Mouse (Mus musculus) ES-E14 (cell line): ENCODE results near the gene Ift172. TPM values are rescaled to one million over a fixed set of nuclear protein-coding genes. Genes with fewer than 3 reads are reported as not detected.
A peak's percentile ranks its signal among the peaks of the same experiment; 100 is the strongest.

Experiments used
- DNase-seq: peaks from one replicate; pipeline ENCODE4 v3.0.0-alpha.2; 2013; ENCODE audit warnings: low read depth, low spot score
- H3K27ac ChIP-seq: 2 replicates; pipeline ENCODE4 v1.5.1; 2012; ENCODE audit warnings: low read depth, mild to moderate bottlenecking, low read length, moderate library complexity, mixed read lengths; ENCODE audit not compliant: poor library complexity, insufficient read depth, severe bottlenecking
- H3K36me3 ChIP-seq: 2 replicates; pipeline ENCODE4 v1.6.1; 2012; ENCODE audit warnings: mild to moderate bottlenecking, low read length, moderate library complexity, mixed read lengths; ENCODE audit not compliant: control insufficient read depth, poor library complexity, insufficient read depth, severe bottlenecking
- H3K4me1 ChIP-seq, 2 experiments: fragments of 150-350 bp in 1 of 2; sonication (generic) in 1 of 2; 2 replicates each; pipeline ENCODE4 v1.6.1; 2012; ENCODE audit warnings: low read length in 2 of 2, mild to moderate bottlenecking in 1 of 2, mixed read lengths in 1 of 2; ENCODE audit not compliant: control insufficient read depth in 2 of 2, insufficient read depth in 2 of 2, poor library complexity in 1 of 2
- H3K4me3 ChIP-seq, 2 experiments: fragments of 150-350 bp in 1 of 2; sonication (generic) in 1 of 2; 2 replicates each; pipeline ENCODE4 v1.5.1; 2012; ENCODE audit warnings: low read length in 2 of 2, low read depth in 1 of 2, mild to moderate bottlenecking in 1 of 2, mixed read lengths in 1 of 2; ENCODE audit not compliant: insufficient read depth in 1 of 2, poor library complexity in 1 of 2, severe bottlenecking in 1 of 2
- H3K9ac ChIP-seq: 2 replicates; pipeline ENCODE4 v1.6.1; 2012; ENCODE audit warnings: low read depth, mild to moderate bottlenecking, low read length, mixed read lengths; ENCODE audit not compliant: poor library complexity, insufficient read depth, severe bottlenecking
- H3K9me3 ChIP-seq: fragments of 150-350 bp; sonication (generic); 2 replicates; pipeline ENCODE4 v1.6.1; 2012; ENCODE audit warnings: low read depth, mild to moderate bottlenecking, low read length; ENCODE audit not compliant: control insufficient read depth, insufficient read depth
- CHD2 ChIP-seq: IDR thresholded peaks from 2 replicates; pipeline ENCODE4 v1.6.1; 2014; ENCODE audit warnings: mild to moderate bottlenecking, low read depth, low read length, inconsistent platforms
- HCFC1 ChIP-seq: IDR thresholded peaks from 2 replicates; pipeline ENCODE4 v1.6.1; 2012; ENCODE audit warnings: low read length, inconsistent platforms, borderline replicate concordance; ENCODE audit not compliant: insufficient read depth
- MAFK ChIP-seq: IDR thresholded peaks from 2 replicates; pipeline ENCODE4 v1.6.1; 2014; ENCODE audit warnings: mild to moderate bottlenecking, low read depth, low read length, inconsistent platforms; ENCODE audit not compliant: insufficient read depth
- ZC3H11A ChIP-seq: IDR thresholded peaks from 2 replicates; pipeline ENCODE4 v1.6.1; 2012; ENCODE audit warnings: low read depth, mild to moderate bottlenecking, inconsistent platforms, low read length, borderline replicate concordance
- ZNF384 ChIP-seq: IDR thresholded peaks from 2 replicates; pipeline ENCODE4 v1.6.1; 2012; ENCODE audit warnings: low read depth, low read length, inconsistent platforms
- in situ Hi-C, 2 experiments: fragments of 600-800 bp; cut with MboI; formaldehyde crosslinking; loops; one replicate each; pipeline ENCODE4 v1.15.1; 2025; ENCODE audit warnings: low sequenced_read_pairs in 2 of 2, inconsistent platforms in 1 of 2; ENCODE audit not compliant: unreplicated experiment in 2 of 2
- total RNA-seq: library from RNA; depleted of rRNA; stranded (reverse); fragments of 300-350 nt; gene quantifications from 2 replicates; pipeline ENCODE4 v1.2.3, GENCODE M21; 2012; rRNA removed

Ift172 gene
- total RNA-seq = 26.9 and 38.1 TPM in 2 replicates

DNA sequence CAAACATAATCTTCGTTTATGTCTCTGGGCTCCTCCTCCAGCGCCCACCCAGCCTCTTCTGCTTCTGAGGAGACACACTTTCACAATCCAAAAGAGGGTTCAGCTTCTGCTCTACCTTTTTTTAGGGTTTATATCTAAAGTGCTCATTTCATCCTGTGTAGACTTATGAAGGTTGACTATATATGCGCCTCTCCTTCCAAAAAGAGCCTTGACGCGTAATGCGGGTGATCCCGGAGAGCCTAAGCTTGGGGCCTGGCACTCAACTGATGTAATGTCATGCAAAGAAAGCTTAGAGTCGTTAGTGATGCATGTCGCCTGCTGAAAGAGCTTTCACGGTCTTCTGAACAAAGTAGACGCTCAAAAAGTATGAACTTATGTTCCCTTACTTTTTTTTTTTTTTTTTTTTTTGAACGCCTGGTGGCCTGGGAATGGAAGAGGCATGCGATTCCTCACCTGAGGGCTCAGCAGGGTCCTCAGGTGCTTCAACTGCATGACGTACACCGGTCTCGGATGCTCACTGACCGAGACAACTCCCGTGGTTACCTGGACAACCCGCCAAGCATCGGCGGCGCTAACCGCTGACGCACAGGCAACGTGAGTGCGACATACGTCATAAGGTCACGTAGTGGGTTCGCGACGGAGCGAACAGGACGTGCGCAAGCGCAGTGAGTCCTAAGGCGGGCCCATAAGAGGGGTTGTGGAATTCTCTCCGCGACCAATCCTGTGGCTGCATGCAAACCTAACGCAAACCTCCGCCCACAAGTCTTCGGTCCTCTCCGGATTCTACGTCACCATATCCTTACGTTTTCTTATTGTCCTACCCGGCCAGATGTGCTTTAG is at the start of gene Ift172:
Gene Ift172, minus strand, starts transcription at position 596 of the 840 bp plus-strand sequence.
- no peaks in the 10 kb centered on the region for H3K9me3 ChIP-seq
- in situ Hi-C loops = no loop called here
- DNase-seq = peak; percentile 98
- no peaks in the 10 kb centered on the region for H3K36me3 ChIP-seq
- H3K4me1 ChIP-seq = peaks cover 3 to 6% of the 10 kb centered on the region in 2 experiments; a peak in 1 of 4 replicates
- peak within 1 kb of the TSS; percentile 62 to 70 for H3K4me3 ChIP-seq
- peak within 1 kb of the TSS; percentile 40; the same call in 1 of the 2 replicates for H3K9ac ChIP-seq
- H3K27ac ChIP-seq = no peak within 1 kb of the TSS
- TF ChIP-seq CHD2 (no peak), MAFK (no peak), ZNF384 (peak; percentile 88), HCFC1 (peak; percentile 79), ZC3H11A (no peak)

GRCm38 (mm10) chr5:31328255-31328654 is 37.3 kb upstream of the Ift172 start:
- no peaks in the 10 kb centered on the region for H3K36me3 ChIP-seq
- no peaks in the 10 kb centered on the region for H3K4me1 ChIP-seq
- in situ Hi-C loops = no loop called here
- DNase-seq = peak; percentile 69
- TF ChIP-seq CHD2 = no peak
- TF ChIP-seq HCFC1 = no peak
- 0 out of 2 replicates have a peak, but pooled peaks have one; percentile 16 for TF ChIP-seq ZNF384
- TF ChIP-seq MAFK = no peak
- peak; percentile 65 for TF ChIP-seq ZC3H11A
- no peak overlapping the region for H3K27ac ChIP-seq
- H3K9ac ChIP-seq = no peak overlapping the region
- no peak overlapping the region for H3K4me3 ChIP-seq
- no peaks in the 10 kb centered on the region for H3K9me3 ChIP-seq

GRCm38 (mm10) chr5:31326850-31327249 is 35.9 kb upstream of the Ift172 start:
- Histone ChIP-seq H3K36me3 (no peaks in the 10 kb centered on the region), H3K4me3 (no peak overlapping the region), H3K4me1 (no peaks in the 10 kb centered on the region), H3K9ac (no peak overlapping the region), H3K27ac (no peak overlapping the region), H3K9me3 (no peaks in the 10 kb centered on the region)
- TF ChIP-seq ZC3H11A = no peak
- no peak for TF ChIP-seq HCFC1
- no peak for TF ChIP-seq ZNF384
- TF ChIP-seq MAFK = no peak
- TF ChIP-seq CHD2 = no peak
- DNase-seq = no peak
- in situ Hi-C loops = no loop called here

DNA sequence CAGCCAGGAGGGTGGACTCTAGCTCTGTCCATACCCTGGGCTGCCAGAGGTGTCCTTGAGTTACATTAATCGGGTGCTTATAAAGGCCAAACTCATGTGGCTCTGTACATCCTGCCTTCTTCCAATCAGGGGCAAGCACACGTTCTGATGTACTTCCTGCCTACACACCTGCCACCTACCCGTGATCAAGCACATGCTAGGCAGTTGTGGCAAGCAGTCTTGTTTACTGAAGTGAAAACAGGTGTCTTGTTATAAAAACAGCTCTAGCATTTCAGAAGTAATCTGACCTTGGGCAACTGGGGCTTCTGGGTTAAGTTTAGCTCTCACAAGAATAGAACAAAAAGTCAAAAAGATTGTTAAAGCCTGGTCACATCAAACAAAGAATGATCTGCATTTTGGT is 33.2 kb upstream of the Ift172 start:
- H3K27ac ChIP-seq = no peak overlapping the region
- H3K4me3 ChIP-seq = no peak overlapping the region
- H3K9me3 ChIP-seq = no peaks in the 10 kb centered on the region
- TF ChIP-seq ZC3H11A (no peak), HCFC1 (no peak), ZNF384 (no peak), CHD2 (no peak), MAFK (no peak)
- no peaks in the 10 kb centered on the region for H3K36me3 ChIP-seq
- H3K9ac ChIP-seq = no peak overlapping the region
- H3K4me1 ChIP-seq = no peaks in the 10 kb centered on the region
- DNase-seq = no peak
- in situ Hi-C loops = no loop called here
